ENCODE assay signal across 22 mouse cellular contexts in genomic region chr5:69145827-69146226, GRCm38 (mm10).
"Had no signal": no experiment of that assay in that cellular context is flagged by ENCODE, and none has a peak within 500 bp of the region (broad histone marks: within the 10 kb centered on the region; RNA-seq: fewer than 3 reads in every experiment).

No protein-coding gene starts in this region.

- DNase-seq: heart, postnatal 10 days; heart, postnatal 14 days; heart, postnatal 36 days; heart, postnatal 4 days; kidney, adult 11 months; kidney, adult 18-20 months; kidney, adult 2 months; kidney, adult 8-10 months; kidney, adult 9 months; kidney, postnatal 10 days; kidney, postnatal 14 days; kidney, postnatal 25 days; kidney, postnatal 36 days; kidney, postnatal 4 days; layer of hippocampus, adult 9-11 months; layer of hippocampus, postnatal 36 days had no signal

- ATAC-seq: hindbrain, embryonic 16.5 days; hindbrain, postnatal 0 days; inflammation-experienced regulatory T-cells, adult 6 months; intestine, embryonic 15.5 days; intestine, embryonic 16.5 days; intestine, postnatal 0 days had no signal
